Mouse (Mus musculus) lung, postnatal 25 days (tissue): ENCODE results near the gene As3mt.
"Not testable (repeated sequence)": the region's sequence is repeated elsewhere in the genome, so short reads cannot be mapped to it uniquely, and the experiment has no call there.

Experiments
- DNase-seq: peaks from one replicate; pipeline ENCODE4 v3.0.0; 2022; ENCODE audit warnings: low spot score

The As3mt gene

GRCm38 (mm10) chr19:46752235-46752634, 45.0 kb downstream of the As3mt start:
- DNase-seq, result no peak

DNA sequence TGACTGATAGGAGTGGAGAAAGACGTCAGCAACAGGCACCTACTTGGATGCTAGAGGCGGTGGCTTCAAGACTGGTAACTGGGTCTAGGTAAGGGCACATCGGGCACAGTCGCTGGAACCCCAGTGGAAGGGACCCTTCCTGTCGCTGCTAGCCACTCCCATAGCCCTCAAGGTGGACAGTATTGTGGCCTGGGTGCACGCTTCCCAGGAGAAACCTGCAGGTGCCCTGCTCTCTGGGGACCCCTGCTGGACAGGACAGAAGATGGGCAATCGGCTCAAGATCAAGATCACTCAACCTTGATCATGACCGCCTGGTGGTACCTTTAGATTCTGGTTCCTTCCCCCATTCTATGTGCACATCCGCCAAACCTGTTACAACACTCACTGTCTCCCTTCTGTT, 47.8 kb downstream of the As3mt start:
- DNase-seq, result peak; percentile 31

GRCm38 (mm10) chr19:46756221-46756620, 49.0 kb downstream of the As3mt start:
- no peak for DNase-seq

- no peak for DNase-seq
Measured at GRCm38 (mm10) chr19:46759096-46759495, 51.8 kb downstream of the As3mt start.

GRCm38 (mm10) chr19:46759909-46760308, 52.7 kb downstream of the As3mt start:
- not testable (repeated sequence) for DNase-seq

GRCm38 (mm10) chr19:46760375-46761160, 53.3 kb downstream of the As3mt start:
- DNase-seq, result peak; percentile 89

GRCm38 (mm10) chr19:46761247-46761946, 54.1 kb downstream of the As3mt start, which contains the start of gene Cnnm2:
Gene Cnnm2, plus strand, starts transcription at chr19:46761596.
- DNase-seq, result peak; percentile 100

- no peak for DNase-seq
Measured at GRCm38 (mm10) chr19:46761971-46762290, 54.7 kb downstream of the As3mt start.

GRCm38 (mm10) chr19:46762291-46762991, 55.2 kb downstream of the As3mt start:
- no peak for DNase-seq

DNA sequence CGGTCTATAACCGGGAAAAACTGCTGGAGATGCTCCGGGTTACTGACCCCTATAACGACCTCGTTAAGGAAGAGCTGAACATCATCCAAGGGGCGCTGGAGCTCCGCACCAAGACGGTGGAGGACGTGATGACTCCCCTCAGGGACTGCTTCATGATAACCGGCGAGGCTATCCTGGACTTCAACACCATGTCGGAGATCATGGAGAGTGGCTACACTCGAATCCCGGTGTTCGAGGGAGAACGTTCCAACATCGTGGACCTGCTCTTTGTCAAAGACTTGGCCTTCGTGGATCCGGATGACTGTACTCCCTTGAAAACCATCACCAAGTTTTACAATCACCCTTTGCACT, 55.7 kb downstream of the As3mt start:
- DNase-seq, result no peak

- no peak for DNase-seq
Measured at GRCm38 (mm10) chr19:46763356-46763755, 56.1 kb downstream of the As3mt start.

GRCm38 (mm10) chr19:46763932-46764762, 56.9 kb downstream of the As3mt start:
- no peak for DNase-seq

- no peak for DNase-seq
Measured at GRCm38 (mm10) chr19:46764763-46765117, 57.5 kb downstream of the As3mt start.

GRCm38 (mm10) chr19:46766125-46766524, 58.9 kb downstream of the As3mt start:
- no peak for DNase-seq

GRCm38 (mm10) chr19:46769759-46770158, 62.5 kb downstream of the As3mt start:
- DNase-seq, result no peak

GRCm38 (mm10) chr19:46771801-46772200, 64.5 kb downstream of the As3mt start:
- DNase-seq, result no peak

GRCm38 (mm10) chr19:46776391-46776790, 69.1 kb downstream of the As3mt start:
- DNase-seq, result no peak

DNA sequence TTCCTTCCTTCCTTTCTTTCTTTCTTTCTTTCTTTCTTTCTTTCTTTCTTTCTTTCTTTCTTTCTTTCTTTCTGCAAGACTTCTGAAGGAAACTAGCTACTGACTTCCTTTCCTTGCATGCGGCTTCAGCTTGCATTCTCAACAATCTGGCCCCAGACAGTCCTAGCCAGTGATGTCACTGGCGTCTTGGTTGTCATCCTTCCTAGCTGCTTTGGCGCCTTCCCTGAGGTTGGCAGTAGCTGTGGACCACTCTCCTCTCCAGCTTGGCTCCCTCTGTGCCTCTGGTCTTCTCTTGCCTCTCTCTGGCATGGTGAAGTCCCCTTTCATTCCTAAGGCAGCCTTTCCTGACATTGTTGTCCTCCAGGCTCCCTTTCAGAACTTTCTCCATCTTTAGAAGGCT, 69.6 kb downstream of the As3mt start:
- no peak for DNase-seq

DNA sequence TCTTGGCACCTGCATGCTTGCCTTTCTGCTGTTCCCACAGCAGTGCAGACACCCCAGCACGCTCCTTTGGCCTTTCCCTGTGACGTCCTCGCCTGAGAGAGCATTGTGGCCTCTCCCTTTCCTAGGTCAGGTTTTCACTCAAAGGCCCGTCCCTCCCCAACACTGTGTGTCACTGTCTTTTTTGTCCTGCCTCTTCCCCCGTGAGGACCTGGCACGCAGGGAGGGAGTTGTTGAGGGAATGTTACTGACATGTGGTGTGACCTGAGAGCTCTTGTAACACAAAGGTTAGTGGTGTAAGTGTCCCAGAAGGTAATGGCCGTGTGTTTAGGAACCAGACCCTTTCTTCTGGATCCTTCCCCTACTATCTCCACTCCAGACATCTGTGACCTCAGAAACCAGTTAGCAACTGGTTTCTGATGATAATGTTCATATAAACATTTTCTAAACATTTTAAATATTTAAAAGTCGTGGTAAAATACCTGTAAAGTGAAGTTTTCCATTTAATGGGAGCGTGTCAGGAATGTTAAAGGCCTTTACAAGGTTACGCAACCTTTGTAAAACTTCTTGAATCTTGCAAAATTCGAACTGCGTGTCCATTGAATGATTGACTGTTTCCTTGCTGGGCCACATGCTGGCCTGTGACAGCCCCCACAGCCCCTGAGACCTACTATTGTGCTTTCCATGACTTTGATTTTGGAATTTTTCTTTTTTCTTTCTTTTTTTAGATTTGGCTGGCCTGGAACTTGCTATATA, 70.8 kb downstream of the As3mt start:
- no peak for DNase-seq

- DNase-seq, result not testable (repeated sequence)
Measured at GRCm38 (mm10) chr19:46779130-46779529, 71.9 kb downstream of the As3mt start.

DNA sequence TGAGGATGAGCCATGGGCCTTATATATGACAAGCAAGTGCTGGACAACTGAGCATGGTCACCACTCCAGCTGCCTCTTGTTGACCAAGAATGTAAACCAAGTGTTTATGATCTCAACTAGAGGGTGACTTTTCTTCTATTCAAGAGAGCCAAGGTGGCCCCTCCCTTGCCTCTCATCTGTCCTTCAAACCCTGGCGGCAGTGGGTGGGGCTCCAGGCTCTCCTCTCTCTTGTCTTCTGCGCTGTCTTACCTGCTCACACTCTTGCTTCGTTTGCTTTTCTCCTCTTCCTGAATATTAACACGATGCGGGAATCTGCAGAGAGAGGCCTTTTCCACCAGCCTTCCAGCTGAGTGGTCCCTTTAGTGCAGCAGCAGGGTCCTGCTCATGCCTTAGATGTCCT, 76.8 kb downstream of the As3mt start:
- no peak for DNase-seq
